Mouse (Mus musculus) olfactory bulb, adult 2 months (tissue): ENCODE measurements at regions not wholly inside any gene's neighbourhood (a gene's known extent, or its start where the extent isn't known, plus 50 kb on each side); places are given as distances from the start of the nearest gene placed in this dataset.

Source experiments
- H3K27ac ChIP-seq: fragments of 200-500 bp; 2 replicates; pipeline ENCODE4 v1.5.1; 2012; ENCODE audit warnings: low read depth, low read length; ENCODE audit not compliant: insufficient read depth
- H3K4me1 ChIP-seq: fragments of 200-500 bp; 2 replicates; pipeline ENCODE4 v1.6.1; 2012; ENCODE audit warnings: low read length; ENCODE audit not compliant: control insufficient read depth, insufficient read depth
- H3K4me3 ChIP-seq: fragments of 200-500 bp; 2 replicates; pipeline ENCODE4 v1.5.1; 2012; ENCODE audit warnings: mild to moderate bottlenecking, low read depth, low read length, moderate library complexity; ENCODE audit not compliant: insufficient read depth
- CTCF ChIP-seq: fragments of 200-500 bp; IDR thresholded peaks from 2 replicates; pipeline ENCODE4 v1.5.1; 2012; ENCODE audit warnings: low read depth, mild to moderate bottlenecking, low read length, moderate library complexity; ENCODE audit not compliant: insufficient read depth
- POLR2A ChIP-seq: fragments of 200-500 bp; IDR thresholded peaks from 2 replicates; pipeline ENCODE4 v1.6.1; 2012; ENCODE audit warnings: mild to moderate bottlenecking, low read depth, low read length, moderate library complexity; ENCODE audit not compliant: insufficient read depth
- WGBS: fragments of 180-500 bp; shearing (Covaris S2); methylation state at CpG from one replicate; pipeline ENCODE4 v1.1.7; 2018; 5-methylcytosine and 5-hydroxymethylcytosine counted together

- no peak overlapping the region for H3K27ac ChIP-seq
- H3K4me3 ChIP-seq, result no peak overlapping the region
- TF ChIP-seq POLR2A (no peak), CTCF (no peak)
- 91% methylated on average over 2 of the region's 2 CpGs for WGBS
- H3K4me1 ChIP-seq, result no peaks in the 10 kb centered on the region
Observed at GRCm38 (mm10) chr13:102319453-102319852, 373.9 kb upstream of the Cd180 start.

DNA sequence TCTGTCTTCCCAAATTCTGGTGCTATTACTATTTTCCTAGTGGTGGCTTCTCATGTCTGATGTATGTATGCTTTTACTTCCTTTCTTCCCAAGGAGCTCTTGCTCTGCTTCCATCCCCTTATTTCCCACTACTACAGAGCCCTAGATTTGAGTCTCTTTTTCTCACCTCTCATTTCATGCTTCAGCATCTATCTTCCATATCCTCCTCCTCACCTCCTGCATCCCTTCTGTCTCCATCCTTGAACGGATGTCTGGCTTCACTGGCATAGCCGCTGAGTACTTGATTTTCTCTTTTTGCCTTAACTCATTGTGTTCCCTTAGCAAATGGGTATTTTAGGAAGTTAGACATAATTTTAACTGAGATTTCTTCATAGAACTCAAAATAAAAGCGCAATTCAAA lies 369.5 kb upstream of the Cd180 start:
- Histone ChIP-seq H3K4me1 (no peaks in the 10 kb centered on the region), H3K27ac (no peak overlapping the region), H3K4me3 (no peak overlapping the region)
- TF ChIP-seq POLR2A (no peak), CTCF (no peak)
- WGBS, result 93% methylated on average over 3 of the region's 3 CpGs

DNA sequence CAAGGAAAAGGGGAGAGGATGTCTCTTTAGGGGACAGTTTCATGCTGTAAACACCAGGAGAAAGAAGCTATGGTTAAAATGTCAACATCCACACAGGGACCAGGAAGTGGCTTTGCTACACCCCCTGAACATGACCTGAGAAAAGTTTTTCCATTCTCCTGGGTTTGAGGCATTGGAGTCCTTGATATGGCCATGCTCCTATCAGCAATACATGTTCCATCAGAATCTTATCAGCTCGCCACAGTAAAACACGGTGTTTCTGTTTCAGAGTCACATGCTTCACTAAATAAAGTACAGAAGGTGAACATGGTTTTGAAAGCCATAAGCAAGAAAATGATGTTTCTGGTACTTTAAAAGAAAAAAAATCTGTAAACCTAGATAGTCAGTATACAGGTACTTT lies 367.4 kb upstream of the Cd180 start:
- TF ChIP-seq POLR2A, result no peak
- TF ChIP-seq CTCF, result no peak
- WGBS, result 93% methylated on average over 2 of the region's 2 CpGs
- no peak overlapping the region for H3K27ac ChIP-seq
- H3K4me1 ChIP-seq, result no peaks in the 10 kb centered on the region
- no peak overlapping the region for H3K4me3 ChIP-seq

DNA sequence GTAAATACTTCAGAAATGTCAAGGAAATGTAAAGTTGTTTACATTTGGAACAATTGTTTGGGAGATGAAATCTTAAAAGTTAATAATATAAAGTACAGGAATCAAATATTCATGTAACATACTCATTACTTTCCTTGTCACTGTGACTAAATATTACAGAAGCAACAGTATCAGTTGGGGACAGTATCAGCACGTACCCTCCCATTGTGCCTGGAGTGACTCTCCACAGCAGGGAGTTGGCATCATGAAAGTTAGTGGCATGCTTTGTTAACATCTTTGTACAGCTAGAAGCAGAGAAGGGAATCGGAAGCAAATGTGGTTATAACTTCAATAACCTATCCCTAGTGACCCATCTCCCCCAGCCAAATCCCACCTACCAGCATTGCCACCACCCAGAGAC lies 366.8 kb upstream of the Cd180 start:
- no peak overlapping the region for H3K4me3 ChIP-seq
- H3K4me1 ChIP-seq, result no peaks in the 10 kb centered on the region
- 74% methylated on average over 2 of the region's 2 CpGs for WGBS
- no peak for TF ChIP-seq POLR2A
- no peak for TF ChIP-seq CTCF
- no peak overlapping the region for H3K27ac ChIP-seq

GRCm38 (mm10) chr13:102333667-102334066 lies 359.7 kb upstream of the Cd180 start:
- 39% methylated on average over 1 of the region's 1 CpGs for WGBS
- Histone ChIP-seq H3K27ac (no peak overlapping the region), H3K4me3 (no peak overlapping the region), H3K4me1 (peaks cover 3% of the 10 kb centered on the region)
- no peak for TF ChIP-seq POLR2A
- no peak for TF ChIP-seq CTCF

DNA sequence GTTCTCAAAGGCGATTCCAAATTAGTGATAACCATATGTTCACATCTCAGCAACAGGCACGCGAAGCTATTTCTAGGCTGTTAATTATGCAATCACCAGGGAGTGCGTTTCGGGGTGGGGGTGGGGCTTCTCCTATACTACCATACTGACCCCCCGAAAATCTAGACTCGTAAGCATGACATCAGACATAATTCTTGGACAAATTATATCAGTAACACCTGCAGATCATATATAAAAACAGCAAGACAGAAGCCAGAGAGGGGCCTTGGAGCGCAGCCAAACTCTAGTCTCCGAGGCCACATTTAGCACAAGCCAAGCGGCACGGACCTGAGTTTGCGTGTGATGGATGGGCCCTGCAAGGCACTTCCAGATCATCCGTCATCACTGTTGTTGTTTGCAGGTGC lies 359.2 kb upstream of the Cd180 start:
- WGBS, result 22% methylated on average over 13 of the region's 13 CpGs
- peaks cover 3% of the 10 kb centered on the region for H3K4me1 ChIP-seq
- no peak overlapping the region for H3K27ac ChIP-seq
- H3K4me3 ChIP-seq, result no peak overlapping the region
- TF ChIP-seq POLR2A, result no peak
- TF ChIP-seq CTCF, result no peak

GRCm38 (mm10) chr13:102343236-102343635 lies 350.1 kb upstream of the Cd180 start:
- no peak overlapping the region for H3K27ac ChIP-seq
- 67% methylated on average over 2 of the region's 2 CpGs for WGBS
- no peak overlapping the region for H3K4me3 ChIP-seq
- TF ChIP-seq CTCF (no peak), POLR2A (no peak)
- H3K4me1 ChIP-seq, result no peaks in the 10 kb centered on the region

DNA sequence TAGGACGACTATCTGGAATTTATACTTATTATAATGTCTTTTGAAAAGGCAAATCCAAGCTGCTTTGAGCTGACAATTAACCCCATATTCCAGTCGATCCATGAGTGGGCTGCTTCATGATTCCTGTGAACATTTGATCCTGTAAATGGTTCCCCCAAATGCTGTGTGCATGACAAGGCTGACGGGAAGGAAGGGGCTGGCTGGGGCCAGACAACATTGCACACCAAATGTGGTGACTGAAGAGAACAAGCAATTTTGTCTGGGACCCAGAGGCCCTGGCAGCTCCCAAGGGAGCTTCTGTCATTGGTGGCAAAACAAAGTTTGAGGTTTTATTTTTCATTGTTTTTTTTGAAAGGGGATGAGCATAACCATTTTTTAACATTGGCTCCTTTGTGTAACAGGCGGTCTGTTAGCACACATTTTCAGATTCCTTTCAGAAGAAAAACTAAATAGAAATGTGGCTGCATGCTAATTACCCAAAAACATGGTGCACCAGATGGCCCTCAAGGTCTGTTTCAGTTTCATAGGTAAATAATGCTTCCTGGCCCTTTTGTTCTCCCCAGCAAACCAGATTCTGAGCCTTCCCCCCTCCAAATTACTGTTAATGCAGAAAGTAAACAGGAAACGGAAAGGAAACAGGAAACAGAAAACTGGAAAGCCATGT lies 348.6 kb upstream of the Cd180 start:
- Histone ChIP-seq H3K4me3 (no peak overlapping the region), H3K27ac (no peak overlapping the region), H3K4me1 (no peaks in the 10 kb centered on the region)
- no peak for TF ChIP-seq POLR2A
- no peak for TF ChIP-seq CTCF
- WGBS, result 82% methylated on average over 5 of the region's 5 CpGs

GRCm38 (mm10) chr13:102349493-102349892 lies 343.9 kb upstream of the Cd180 start:
- Histone ChIP-seq H3K4me1 (no peaks in the 10 kb centered on the region), H3K4me3 (no peak overlapping the region), H3K27ac (no peak overlapping the region)
- 86% methylated on average over 1 of the region's 1 CpGs for WGBS
- TF ChIP-seq POLR2A (no peak), CTCF (no peak)
